Mouse (Mus musculus) right cerebral cortex, postnatal 10 days (tissue): ENCODE measurements around the gene Kcnh1.

Source experiments
- DNase-seq, 2 experiments: peaks; one replicate each; pipeline ENCODE4 v3.0.0; 2021; ENCODE audit warnings: low spot score in 2 of 2

The Kcnh1 gene

GRCm38 (mm10) chr1:192463732-192464131 lies 273.2 kb downstream of the Kcnh1 start:
- no peak for DNase-seq

GRCm38 (mm10) chr1:192472366-192472765 lies 281.8 kb downstream of the Kcnh1 start:
- DNase-seq, result no peak

GRCm38 (mm10) chr1:192473134-192473533 lies 282.6 kb downstream of the Kcnh1 start:
- DNase-seq, result no peak

GRCm38 (mm10) chr1:192476704-192477103 lies 286.1 kb downstream of the Kcnh1 start:
- DNase-seq, result no peak

GRCm38 (mm10) chr1:192477556-192477955 lies 287.0 kb downstream of the Kcnh1 start:
- DNase-seq, result no peak

GRCm38 (mm10) chr1:192478176-192478575 lies 287.6 kb downstream of the Kcnh1 start:
- no peak for DNase-seq

GRCm38 (mm10) chr1:192480072-192480784 lies 289.7 kb downstream of the Kcnh1 start:
- no peak for DNase-seq

GRCm38 (mm10) chr1:192481446-192481845 lies 290.9 kb downstream of the Kcnh1 start:
- no peak for DNase-seq

- DNase-seq, result peak in 1 of 2 experiments; percentile 59
These were observed 294.5 kb downstream of the Kcnh1 start for GRCm38 (mm10) chr1:192485030-192485429.

GRCm38 (mm10) chr1:192487571-192487970 lies 297.0 kb downstream of the Kcnh1 start:
- DNase-seq, result no peak

- DNase-seq, result no peak
These were observed 299.6 kb downstream of the Kcnh1 start for GRCm38 (mm10) chr1:192489908-192490825.

GRCm38 (mm10) chr1:192497505-192497904 lies 306.9 kb downstream of the Kcnh1 start:
- DNase-seq, result no peak

- peak in 1 of 2 experiments; percentile 37 for DNase-seq
These were observed 311.4 kb downstream of the Kcnh1 start for GRCm38 (mm10) chr1:192502016-192502415.

- DNase-seq, result no peak
These were observed 312.3 kb downstream of the Kcnh1 start for GRCm38 (mm10) chr1:192502835-192503234.

GRCm38 (mm10) chr1:192503651-192504050 lies 313.1 kb downstream of the Kcnh1 start:
- no peak for DNase-seq

- no peak for DNase-seq
These were observed 322.2 kb downstream of the Kcnh1 start for GRCm38 (mm10) chr1:192512821-192513220.

GRCm38 (mm10) chr1:192515373-192515772 lies 324.8 kb downstream of the Kcnh1 start:
- no peak for DNase-seq

- DNase-seq, result no peak
These were observed 329.1 kb downstream of the Kcnh1 start for GRCm38 (mm10) chr1:192519713-192520112.

GRCm38 (mm10) chr1:192520836-192521435 lies 330.4 kb downstream of the Kcnh1 start:
- no peak for DNase-seq

GRCm38 (mm10) chr1:192522376-192523178 lies 332.0 kb downstream of the Kcnh1 start:
- no peak for DNase-seq

- DNase-seq, result no peak
These were observed 335.3 kb downstream of the Kcnh1 start for GRCm38 (mm10) chr1:192525711-192526350.
